Mouse (Mus musculus) B cell, adult 2 months (primary cell): ENCODE measurements around the gene Bcar3.

Experiments used
- DNase-seq, 2 experiments: peaks; one replicate each; pipeline ENCODE4 v3.0.0; 2022

The Bcar3 gene

DNA sequence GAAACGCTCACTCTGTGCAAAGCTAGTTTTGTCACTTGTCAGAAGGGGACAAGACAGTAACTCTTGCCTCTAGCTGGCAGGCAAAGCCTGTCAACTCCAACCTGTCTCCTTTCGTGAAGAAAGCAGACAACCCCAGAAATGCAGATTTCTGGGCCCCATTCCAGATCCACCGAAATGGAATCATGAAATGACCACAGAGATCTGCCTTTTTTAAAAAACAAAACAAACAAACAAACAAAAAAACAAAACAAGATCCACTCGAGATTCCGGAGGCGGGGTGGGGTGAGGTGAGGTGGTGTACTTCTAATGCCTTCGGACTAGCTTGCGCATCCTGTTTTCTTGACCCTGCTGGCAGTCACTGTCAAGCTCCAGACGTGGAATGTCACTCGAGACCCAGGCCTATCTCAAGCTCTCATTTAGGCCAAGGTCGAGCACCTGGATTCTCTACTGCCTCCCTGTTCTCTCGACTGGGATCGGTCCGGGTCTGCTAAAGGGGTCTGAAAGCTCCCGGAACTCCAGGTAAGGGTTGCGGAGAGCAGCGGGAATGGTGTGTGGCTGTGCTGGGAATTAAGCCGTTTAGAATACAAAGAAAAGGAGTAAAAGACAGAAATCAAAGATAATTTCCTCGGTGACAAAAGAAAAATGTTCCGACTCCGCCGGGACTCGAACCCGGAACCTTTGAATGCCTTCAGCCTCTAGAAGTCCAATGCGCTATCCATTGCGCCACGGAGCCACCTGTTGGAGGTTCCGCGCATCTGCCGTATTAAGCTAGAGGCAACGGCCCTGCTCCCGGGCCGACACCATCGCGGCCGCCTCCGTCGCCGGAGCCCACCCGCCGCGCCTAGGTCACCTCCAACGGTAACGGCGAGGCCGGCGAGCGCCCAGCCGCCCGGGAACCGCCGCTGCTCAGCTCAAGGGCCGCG is 1.4 kb upstream of the Bcar3 start:
- peak; percentile 97 to 98 for DNase-seq

DNA sequence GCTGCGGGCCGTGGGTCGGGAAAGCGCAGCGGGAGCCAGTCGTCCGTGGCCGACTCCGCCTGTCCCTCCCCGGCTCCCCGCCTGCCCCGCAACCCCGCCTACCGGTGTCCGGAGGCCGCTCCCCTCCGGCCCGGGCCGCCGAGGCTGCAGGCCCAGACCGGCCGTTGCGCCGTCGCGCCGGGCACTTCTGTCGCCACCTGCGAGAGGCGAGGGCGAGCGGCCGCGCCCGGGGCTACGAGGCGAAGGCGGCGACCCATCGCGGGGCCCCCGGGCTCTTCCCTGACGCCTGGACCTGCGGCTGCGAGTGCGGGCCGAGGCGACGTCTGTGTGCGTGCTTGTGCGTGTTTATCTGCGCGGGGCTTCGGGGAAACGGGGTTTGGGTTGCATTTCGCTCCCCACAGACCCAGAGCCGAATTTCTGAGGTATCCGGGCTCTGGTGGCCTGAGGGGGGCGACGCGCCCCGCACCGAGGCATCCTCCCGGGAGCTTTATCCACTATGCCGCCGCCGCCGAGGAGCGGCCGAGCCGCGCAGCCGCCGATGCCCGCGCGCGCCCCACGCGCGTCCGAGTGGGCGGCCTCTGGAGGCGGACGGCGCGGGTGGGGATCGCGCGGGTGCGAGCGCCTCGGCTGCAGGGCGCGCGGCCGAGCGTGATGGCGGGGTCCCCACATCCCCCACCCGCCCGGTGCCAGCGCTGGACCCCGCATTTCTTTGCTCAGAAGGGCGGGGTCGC is 548 bp upstream of the Bcar3 start:
- no peak for DNase-seq

DNA sequence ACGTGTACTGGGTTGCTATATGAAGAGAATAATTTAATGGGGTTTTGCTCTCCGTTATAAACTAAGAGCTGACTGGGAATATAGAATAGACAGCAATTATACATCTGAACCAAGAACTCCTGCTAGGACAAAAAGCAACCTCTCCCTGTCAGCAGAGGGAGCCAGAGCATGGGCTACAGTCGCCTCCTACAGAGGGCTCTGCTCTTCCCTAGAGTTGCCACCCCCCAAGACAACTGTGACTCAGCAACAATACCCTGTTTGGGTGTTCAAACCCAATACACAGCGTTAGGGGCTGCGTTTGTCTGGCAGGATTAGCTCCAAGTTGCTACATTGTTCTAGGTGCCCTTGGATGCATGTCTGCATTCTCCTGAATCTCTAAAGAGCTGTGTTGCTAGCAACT is 1.6 kb downstream of the Bcar3 start:
- peak; percentile 55 to 63 for DNase-seq

DNA sequence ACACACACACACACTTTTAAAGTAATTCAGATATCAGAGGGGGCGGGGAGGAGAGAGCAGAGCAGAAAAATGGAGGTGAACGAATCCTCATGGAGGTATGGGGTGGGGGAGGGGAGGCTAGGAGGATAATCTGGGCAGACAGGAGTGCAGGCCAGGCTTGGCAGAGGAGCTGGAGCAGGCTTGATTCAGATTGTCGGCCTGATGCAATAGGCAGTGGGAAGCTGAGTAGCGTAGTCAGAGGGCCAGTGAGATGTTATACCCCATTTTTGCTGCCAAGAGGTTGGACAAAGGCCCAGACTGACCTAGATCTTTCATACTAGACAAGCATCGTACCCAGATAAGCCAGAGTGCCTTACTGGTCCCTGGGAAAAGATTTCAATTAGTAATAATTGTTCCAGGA is 3.0 kb downstream of the Bcar3 start:
- no peak for DNase-seq

DNA sequence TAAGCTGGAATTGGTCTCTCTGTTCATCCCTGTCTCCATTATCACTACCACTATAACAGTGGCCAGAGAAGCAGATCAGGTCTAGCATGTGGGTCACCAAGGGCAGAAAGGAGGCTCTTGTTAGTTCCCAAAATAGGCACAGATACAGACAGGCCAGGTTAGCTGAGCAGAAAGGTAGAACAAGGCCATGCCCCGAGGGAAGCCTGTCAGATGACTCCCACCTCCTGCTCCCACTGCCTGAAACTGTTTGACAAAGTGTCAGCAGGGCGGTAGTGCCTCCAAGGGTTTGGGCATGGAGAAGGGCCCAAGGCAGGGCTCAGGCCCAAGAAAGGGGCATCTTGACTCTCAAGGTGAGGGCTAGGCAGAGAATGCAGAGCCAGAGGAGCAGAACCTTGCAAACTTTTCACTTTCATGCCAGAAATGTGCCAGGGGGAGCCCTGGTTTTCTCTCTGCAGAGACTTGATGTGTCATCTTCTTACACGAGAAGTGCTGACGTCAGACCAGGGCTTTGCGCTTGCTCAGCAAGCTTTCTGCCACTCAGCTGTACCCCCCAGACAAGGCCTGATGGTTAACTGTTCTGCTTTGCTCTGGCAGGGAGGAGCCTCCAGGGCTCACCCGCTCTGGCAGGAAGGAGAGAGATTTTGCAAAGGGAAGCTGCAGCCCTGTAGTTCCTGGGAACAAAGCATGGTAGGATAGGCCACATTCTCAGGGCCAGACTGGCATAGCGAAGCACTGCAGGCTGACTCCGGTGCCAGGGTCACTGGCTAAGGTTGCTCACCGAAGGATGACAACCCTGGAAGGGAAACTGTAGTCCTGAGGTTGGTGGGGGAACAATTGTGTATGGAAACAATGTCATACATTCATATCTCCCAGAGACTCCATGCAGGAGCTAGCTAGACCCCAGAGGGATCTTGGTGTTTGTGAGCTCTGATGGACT is 7.3 kb downstream of the Bcar3 start:
- no peak for DNase-seq

DNA sequence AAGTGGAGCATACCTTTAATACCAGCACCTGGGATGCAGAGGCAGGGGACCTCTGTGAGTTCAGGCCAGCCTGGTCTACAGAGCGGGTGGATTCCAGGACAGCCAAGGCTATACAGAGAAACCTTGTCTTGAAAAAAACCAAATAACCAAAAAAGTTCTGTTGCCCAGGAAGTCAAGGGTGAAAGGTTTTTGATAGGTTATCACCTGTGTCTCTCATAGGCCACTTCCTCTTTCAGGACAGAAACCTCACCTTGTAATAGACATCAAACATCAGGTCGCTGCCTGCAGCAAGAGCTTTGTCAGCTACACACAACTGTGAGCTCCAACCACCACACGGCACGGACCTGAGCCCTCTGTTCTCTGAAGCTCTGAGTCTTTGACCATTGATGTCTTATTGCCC is 10.6 kb downstream of the Bcar3 start:
- DNase-seq, result peak in 1 of 2 experiments; percentile 19

DNA sequence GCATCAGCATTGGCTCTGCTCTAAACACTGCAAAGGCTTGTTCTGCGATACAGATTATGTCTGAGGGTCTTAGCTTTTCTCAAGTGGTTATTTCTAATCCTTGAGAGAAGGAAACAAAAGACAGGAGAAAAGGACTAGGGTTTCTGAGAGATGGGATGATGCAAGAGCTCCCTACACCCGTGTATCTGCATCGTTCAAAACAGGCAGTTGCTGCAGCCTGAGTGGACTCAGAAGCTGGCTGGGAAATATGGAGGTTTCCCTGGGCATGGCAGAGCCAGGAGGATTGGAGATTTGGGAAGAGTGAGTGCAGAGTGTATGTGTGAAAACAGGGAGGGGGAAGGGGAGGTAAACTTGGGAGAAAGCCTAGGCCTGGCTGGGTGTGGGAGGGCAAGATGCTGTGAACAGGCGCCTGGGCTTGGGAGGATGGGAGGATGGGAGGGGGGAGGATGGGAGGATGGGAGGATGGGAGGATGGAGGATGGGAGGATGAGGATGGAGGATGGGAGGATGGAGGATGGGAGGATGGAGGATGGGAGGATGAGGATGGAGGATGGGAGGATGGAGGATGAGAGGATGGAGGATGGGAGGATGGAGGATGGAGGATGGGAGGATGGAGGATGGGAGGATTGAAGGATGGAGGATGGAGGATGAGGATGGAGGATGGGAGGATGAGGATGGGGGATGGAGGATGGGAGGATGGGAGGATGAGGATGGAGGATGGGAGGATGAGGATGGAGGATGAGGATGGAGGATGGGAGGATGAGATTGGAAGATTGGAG is 14.1 kb downstream of the Bcar3 start:
- DNase-seq, result no peak

DNA sequence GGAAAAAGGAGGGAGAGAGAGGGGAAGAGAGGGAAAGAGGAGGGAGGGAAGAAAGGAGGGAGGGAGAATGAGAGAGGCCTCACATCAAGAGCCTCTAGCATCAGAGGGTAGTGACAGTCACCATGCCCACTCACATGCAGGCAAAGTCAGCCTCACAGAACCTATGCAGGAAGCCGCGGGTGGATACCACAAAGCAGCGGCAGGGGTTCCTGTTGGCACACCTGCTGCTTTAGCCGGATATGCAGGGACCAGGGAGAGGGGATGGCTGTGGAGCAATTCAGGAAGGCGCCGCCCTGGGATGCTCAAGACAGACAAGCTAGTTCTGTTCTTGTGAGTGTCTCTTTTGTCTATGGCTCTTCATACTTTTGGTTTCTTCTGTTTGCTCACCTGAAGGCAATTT is 15.0 kb downstream of the Bcar3 start:
- DNase-seq, result no peak

DNA sequence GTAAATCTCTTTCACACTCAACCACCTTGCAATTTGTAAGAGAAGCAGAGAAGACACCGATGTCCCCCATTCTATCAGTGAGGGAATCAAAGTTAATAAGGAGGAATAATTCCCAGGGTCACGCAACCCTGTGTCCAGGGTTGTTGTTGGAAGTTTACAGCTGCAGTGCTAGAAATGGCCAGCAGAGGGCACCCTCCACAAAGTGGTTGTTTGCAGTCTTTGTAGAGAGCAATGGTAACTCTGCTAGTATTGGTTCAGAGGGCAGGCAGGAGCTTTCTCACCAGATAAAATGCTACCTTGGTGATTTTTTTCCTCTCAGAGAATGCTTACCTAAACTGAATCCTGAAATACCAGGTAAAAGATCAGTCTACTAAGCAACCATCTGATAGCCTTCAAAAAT is 18.1 kb downstream of the Bcar3 start:
- DNase-seq, result peak; percentile 88 to 90

DNA sequence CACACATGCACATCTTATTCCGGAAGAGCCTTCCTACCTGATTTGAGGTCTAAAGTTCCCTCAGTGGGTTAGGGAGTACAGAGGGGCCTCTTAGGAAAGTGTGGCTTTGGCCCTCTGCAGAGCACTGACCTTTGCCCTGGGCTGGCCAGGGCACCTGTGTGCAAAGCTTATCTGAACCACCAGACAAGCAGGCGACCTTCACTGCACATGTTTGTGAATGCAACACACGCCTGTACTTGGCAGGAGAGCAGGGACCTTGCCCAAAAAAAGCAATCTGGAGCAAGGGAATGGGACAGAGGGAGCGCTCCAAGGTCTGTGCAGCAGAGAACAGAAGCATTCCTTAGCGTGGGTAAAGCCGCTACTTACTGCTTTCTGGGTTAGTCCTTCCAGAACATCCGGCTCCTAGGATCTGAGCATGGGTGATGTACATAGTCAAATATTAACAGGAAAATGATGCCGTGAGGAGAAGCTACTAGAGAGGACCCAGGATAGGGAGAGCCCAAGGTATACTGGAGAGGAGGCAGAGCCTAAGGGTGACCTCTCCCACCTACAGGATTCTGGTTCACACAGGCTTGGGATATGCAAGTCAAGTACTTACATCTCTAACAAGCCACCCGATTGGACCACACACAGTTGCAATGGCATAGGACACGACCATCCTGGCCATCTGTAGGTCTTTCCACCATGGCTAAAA is 19.1 kb downstream of the Bcar3 start:
- no peak for DNase-seq

DNA sequence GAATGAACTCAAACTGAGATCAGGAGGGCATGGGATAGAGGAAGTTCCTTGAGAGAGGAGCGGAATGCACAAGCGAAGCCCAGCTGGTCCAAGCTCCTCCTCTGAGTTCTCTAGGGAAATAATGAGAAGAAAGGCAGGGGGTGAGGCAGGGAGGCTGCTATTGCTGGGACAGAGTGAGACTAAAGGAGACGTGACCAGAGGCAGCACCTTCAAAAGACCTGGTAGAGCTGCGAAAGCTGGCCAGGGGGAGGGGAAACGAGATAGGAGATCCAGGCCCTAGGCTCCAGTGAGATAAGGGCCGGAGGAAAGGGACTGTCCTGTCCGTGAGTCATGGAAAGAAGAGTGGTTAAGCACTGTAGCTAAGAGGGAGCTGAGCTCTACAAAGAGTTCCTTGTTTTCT is 20.0 kb downstream of the Bcar3 start:
- DNase-seq, result no peak

DNA sequence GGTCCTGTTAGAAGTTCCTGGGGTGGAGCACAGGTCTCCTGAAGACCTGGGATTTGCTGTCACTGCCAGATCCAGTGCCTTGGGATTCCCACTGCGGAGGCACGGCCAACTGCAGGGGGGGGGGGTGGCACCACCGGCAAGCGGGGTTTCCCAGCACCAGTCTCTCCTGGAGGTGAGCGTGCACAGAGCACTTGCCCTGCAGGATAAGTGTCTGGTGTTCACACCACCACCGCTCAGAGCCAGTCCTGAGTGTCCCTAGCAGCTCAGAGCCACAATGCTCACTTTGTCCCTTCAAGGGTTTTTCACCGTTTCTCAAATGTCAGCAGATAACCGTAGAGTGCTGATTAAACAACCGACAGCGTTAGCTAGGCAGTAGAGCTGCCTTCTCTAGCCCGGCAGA is 22.7 kb downstream of the Bcar3 start:
- DNase-seq, result no peak

DNA sequence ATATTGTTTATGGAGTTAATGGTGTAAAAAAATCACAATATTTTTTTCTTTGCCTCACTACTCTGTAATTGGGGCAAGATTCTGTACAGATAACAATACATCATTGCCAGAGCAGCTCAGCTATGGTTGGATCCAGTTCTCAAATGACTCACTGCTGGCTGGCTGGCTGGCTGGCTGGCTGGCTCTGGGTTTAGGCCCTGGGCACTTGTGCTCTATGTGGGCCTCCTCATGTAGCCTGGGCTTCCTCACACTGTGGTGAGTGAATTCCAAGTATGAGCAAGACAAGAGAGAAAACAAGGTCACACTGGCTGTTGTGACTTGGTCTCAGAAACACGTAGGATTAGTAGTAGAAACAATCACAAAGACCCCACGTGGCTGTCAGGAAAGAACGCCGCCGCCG is 23.4 kb downstream of the Bcar3 start:
- no peak for DNase-seq

DNA sequence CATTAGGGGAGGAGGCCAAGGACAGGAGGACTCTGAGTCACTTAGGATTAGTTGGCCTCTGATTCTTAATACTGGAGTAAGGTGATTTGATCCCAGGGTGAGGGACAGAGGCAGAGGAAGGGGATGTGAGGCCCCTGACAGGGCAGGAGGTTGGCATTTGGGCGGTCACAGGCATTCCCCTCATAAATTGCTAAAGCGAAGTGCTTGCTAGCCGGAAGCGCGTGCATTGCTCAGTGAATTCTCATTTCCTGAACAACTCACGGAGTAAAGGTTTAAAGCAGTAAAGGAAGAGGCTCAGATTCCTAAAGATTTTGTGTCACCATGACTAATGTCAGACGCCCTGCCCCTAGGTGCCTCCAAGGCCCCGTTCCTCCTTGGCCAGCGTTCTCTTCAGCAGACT is 28.3 kb downstream of the Bcar3 start:
- DNase-seq, result peak; percentile 13 to 20

DNA sequence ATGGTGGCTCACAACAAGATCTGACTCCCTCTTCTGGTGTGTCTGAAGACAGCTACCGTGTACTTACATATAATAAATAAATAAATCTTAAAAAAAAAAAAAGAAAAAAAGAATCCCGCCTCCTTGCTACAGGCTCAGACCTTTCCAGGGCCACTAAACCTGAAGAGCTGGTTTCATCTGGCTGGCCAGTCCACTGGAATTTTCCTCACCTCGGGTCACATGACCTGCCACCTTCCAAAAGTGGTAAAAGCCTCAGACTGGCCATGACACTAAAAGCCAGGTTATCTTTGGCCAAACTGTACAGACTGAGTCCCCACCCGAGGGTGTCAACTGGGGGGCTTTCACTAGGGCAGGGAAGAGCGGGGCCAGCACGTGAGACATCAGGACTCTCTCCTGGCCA is 29.9 kb downstream of the Bcar3 start:
- DNase-seq, result no peak

DNA sequence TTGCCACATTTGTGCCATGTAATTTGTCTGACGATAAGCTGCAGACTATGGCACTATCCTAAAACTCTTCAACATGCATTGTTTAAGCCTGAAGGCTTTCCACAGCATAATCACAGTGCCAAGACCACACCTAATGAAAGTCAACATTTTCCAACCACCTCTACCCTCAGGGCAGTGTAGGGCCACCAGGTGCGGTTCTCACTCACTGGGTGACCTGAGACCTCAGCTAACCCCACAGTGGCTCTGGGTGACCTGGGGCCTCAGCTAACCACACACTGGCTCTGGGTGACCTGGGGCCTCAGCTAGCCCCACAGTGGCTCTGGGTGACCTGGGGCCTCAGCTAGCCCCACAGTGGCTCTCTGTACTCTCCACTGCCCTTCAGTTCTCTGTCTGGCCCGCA is 30.6 kb downstream of the Bcar3 start:
- DNase-seq, result no peak

DNA sequence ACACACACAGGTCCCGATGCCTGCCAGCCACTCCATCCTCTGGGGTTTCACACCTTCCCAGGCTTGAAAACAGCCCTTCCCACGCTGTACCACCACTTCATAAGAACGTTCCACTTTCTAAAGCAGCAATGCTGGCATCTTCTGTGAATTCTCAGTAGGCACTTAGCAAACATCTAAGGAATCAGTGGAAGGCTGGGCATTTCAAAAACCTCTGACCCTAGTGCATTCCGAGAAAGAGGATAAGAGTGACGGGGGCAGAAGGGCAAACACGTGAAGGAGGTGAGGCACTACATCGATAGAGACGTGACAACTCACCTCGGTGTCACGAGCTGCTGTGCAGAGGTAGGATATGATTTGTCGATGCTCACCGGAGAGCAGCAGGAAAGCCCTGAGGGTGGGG is 36.5 kb downstream of the Bcar3 start:
- no peak for DNase-seq

DNA sequence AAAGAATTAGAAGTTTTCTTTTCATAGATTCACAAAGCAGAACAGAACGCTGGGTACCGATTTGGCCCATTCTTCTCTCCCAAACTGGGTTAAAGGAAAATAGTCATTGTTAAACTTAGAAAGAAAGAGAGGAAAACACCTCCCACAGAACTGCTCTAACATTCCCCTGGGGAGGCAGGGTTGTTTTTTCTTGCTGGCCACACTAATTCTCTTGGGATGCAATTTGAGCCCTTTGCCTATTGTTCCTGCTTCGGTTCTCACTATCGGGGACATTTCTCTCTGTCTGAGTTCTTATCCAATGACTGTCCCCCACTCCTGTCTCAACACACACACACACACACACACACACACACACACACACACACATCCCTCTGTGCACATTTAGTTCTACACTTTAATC is 39.6 kb downstream of the Bcar3 start:
- no peak for DNase-seq

DNA sequence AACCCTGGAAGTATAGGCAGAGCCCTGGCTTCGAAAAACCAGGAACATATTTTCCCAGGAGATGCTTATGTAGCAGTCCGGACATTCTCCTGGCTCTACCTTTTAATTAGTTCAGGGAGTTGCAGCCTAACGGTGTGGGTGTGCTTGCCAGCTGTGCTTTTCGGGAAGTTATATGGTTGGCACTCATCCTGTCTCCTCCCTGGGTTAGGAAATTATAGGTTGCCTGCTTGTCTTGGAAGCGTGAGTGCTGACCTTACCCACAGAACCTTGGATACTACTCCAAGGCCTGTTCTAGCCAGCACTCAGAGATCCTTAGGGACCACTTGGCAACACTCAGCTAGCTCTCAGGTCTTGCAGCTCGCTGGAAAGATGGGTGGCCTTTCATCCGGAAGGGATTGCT is 40.0 kb downstream of the Bcar3 start:
- DNase-seq, result no peak

DNA sequence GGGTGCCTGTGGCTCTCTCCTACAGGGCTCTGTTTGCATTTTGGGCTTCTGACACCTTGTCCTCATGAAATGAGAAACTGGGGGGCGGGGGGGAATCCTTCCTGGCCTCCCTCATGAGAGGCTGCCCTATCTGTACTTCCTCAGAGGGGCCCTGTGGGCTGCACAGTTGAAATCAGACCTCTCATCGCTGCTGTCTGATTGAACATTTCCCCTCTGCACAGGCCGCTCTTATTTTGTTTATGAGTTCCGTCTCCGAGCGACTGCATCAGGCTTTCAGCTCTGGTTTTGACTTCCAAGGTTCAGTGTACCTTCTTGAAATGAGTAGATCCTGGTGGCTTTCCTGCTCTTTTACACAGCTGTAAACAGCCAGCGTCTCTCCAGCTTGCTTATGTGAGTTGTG is 40.4 kb downstream of the Bcar3 start:
- DNase-seq, result peak in 1 of 2 experiments; percentile 6

DNA sequence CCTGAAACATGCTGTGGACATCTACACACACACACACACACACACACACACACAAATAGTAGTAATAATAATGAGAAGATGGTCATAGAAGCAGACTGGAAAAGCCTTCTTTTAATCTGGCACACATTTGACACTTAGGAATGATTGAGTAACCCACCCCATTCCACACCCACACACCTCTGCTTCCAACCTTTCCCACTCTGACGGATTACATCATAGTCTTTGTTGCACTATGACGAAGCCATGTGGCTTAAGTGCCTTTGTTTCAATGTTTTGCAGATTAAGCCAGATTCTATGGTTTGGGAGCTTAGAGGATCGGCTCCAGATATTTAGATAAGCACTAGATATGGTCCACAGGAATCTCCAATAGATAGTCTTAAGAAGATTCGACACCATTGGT is 42.1 kb downstream of the Bcar3 start:
- no peak for DNase-seq

DNA sequence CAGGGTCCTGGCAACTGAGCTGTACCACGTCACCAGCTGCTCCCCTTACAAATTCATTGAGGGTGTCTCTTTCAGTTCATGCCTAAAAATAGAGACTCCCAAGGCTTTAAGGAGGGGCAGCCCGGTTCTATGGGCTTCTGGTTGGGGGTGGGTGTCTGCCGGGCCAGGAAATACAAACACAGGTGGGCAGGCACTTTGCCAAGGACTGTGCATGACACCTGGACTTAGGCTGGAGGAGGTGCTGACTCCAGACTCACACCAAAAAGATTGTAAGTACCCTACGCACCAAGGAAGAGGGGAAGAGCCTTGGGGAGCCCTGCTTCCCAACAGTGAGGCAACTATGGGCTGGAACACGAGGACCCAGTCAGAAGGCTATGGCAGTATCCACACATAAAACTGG is 44.1 kb downstream of the Bcar3 start:
- DNase-seq, result no peak
